Mouse (Mus musculus): ENCODE data around the gene Apol8.

GRCm38 (mm10) chr15:77785807-77786206 lies 29.0 kb upstream of the Apol8 start:
- no peak for TF ChIP-seq CTCF (conservative IDR thresholded peaks at IDR 0.05; ENCODE audit: low read length)
- TF ChIP-seq POU5F1 (IDR thresholded peaks at IDR 0.05; ENCODE audit: borderline replicate concordance, low read length) = no peak
- TF ChIP-seq NANOG (IDR thresholded peaks at IDR 0.05; ENCODE audit: borderline replicate concordance, low read length) = no peak
